Mouse (Mus musculus) spleen, embryonic (tissue): ENCODE measurements at regions not wholly inside any gene's neighbourhood (a gene's known extent, or its start where the extent isn't known, plus 50 kb on each side); places are given as distances from the start of the nearest gene placed in this dataset.

Experiments
- CTCF ChIA-PET: fragments of 350-600 bp; sonication (Branson Sonifier 250); formaldehyde crosslinking; loops from one replicate; lab custom pipeline; 2022; lab: Charles Lee

DNA sequence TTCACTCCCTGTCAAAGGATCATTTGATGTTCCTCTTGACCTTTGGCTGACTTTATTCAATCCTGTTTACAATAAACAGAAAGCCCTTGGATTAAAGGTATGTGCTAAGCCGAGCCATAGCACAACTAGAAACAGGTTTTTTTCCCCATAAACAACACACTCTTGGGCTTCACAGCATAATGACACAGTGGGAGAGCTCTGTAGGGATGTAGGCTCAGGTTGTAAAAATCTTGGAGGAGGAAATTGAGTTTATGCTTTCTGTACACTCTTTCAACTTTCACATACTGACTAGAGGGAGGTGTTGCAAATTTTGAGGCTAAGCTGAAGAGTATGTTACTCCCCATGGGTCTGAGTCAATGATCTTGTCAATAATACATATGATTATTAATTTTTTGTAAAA lies 69.7 kb upstream of the Akr1c12 start:
- CTCF ChIA-PET, result no interaction called here

- CTCF ChIA-PET, result no interaction called here
These were observed 71.4 kb upstream of the Akr1c12 start for GRCm38 (mm10) chr13:4350601-4351000.

DNA sequence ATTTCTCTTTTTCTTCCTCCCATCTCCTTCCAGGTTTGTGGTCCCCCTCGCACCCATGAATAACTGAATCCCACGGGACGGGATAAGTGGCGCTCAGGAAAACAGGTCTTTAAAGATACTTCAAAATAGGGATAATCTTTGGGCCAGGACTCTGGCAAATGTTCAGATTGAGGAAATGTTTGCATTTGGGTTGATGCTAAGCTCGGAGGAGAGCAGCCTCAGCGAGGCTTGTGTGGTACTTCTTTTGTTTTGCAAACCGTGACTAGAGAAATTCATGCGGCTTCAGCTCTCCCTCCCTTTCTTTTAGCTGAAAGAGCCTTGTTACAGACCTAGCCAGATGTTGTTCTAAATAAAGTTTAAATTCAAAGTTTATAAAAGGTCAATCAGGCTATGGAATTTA lies 57.5 kb upstream of the Akr1c6 start:
- CTCF ChIA-PET, result interaction anchor here (0.5 kb wide), 1 partner anchor 516 kb away, joined by 10 read pairs; no protein-coding TSS in a partner anchor
